Mouse (Mus musculus) gastrocnemius, postnatal 14 days (tissue): ENCODE measurements at regions not wholly inside any gene's neighbourhood (a gene's known extent, or its start where the extent isn't known, plus 50 kb on each side); places are given as distances from the start of the nearest gene placed in this dataset.

Experiments
- DNase-seq: peaks from one replicate; pipeline ENCODE4 v3.0.0; 2021; ENCODE audit warnings: mixed read lengths
- intact Hi-C: fragments of 180-260 bp; cut with DNase I; formaldehyde crosslinking; loops from one replicate; pipeline ENCODE4 v1.15.1; 2025; ENCODE audit warnings: low total_unique reads

GRCm38 (mm10) chr4:125356441-125356840 is 134.1 kb upstream of the Grik3 start:
- intact Hi-C loops, result no loop called here
- no peak for DNase-seq

DNA sequence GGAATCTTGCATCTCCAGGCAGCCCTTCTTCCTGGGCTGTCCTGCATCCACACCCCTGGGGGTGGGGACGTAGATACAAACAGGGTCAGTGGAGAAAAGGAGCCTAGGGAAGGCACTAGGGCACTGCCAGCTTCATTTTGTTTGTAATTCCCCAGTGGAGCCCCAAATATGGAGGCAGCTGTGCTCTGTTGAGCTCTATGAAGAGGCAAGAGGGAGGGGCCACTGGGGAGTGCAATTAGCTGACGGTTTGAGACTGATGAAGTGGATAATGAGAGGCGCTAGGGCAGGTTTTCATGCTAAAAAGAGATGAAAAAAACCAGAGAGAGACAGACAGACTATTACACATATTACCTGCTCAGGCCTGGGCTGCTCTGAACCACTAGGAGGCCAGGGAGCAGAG is 135.8 kb upstream of the Grik3 start:
- DNase-seq, result no peak
- intact Hi-C loops, result no loop called here

DNA sequence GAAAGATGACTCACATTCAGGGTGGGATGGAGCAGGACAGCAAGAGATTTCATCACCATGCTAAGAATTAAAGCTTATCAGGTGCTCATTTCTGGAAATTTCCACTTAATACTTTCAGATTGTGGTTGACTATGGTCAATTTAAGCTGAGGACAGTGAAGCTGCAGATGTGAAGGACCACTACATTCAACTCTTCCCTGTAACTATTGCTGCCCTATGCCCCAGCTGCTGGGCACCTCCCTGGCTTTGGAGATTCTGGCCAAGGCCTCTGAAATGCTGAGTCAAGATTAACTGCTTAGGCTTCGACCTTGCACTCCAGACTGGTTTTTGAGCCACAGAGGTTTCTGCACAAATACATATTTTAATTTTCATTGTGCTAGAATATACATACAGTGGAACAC is 140.4 kb upstream of the Grik3 start:
- no peak for DNase-seq
- intact Hi-C loops, result no loop called here

- intact Hi-C loops, result no loop called here
- DNase-seq, result no peak
These were observed 151.4 kb upstream of the Grik3 start for GRCm38 (mm10) chr4:125339056-125339455.

DNA sequence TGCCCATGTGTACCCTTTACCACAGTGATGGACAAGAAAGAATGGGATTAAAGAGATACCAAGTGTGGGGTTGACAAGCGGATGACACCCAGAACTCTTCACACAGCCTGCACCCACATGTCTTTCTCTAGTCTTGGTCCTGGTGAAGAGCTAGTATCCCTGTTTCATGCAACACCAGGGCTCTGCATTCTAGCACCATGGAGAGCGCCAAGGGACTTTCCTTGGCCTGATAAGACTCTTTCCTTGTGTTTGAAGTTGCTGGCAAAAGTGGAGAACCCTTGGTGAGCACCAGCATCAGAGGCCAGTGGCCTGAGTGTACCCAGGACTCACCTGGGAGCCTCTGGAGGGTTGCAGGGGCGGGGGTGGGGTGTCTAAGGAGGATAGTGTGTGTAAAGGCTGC is 161.7 kb upstream of the Grik3 start:
- no peak for DNase-seq
- intact Hi-C loops, result no loop called here

- DNase-seq, result no peak
- intact Hi-C loops, result no loop called here
These were observed 166.0 kb upstream of the Grik3 start for GRCm38 (mm10) chr4:125324495-125324894.

- intact Hi-C loops, result no loop called here
- DNase-seq, result no peak
These were observed 171.2 kb upstream of the Grik3 start for GRCm38 (mm10) chr4:125319343-125319742.

- intact Hi-C loops, result no loop called here
- DNase-seq, result no peak
These were observed 172.2 kb upstream of the Grik3 start for GRCm38 (mm10) chr4:125318293-125318692.

DNA sequence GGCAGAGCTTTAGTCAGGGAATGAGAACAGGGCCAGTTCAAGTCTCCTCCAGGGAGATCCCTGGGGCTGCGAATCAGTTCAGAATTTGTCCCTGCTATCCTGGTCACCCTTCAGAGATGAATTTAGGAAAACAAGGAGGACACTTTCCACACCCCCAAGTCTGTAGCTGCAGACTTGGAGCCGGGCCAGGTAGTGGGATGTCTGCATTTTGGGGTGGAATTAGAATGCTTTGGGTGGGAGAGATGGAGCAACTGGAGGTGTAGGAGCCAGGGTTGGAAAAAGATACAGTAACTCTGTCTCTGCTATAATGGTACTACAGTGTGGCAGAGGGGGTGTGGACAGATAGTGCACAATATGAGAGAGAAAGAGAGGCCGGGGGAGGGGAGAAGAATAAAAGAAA is 173.6 kb upstream of the Grik3 start:
- intact Hi-C loops, result no loop called here
- no peak for DNase-seq

GRCm38 (mm10) chr4:125315818-125316217 is 174.7 kb upstream of the Grik3 start:
- intact Hi-C loops, result no loop called here

GRCm38 (mm10) chr4:125313892-125314291 is 176.6 kb upstream of the Grik3 start:
- intact Hi-C loops, result no loop called here
- no peak for DNase-seq

More at GRCm38 (mm10) chr4:125315818-125316217, 174.7 kb upstream of the Grik3 start:
- DNase-seq, result no peak

GRCm38 (mm10) chr4:125313252-125313651 is 177.2 kb upstream of the Grik3 start:
- DNase-seq, result no peak
- intact Hi-C loops, result no loop called here

- intact Hi-C loops, result no loop called here
- no peak for DNase-seq
These were observed 180.5 kb upstream of the Zc3h12a start for GRCm38 (mm10) chr4:125308171-125308570.

- DNase-seq, result no peak
- intact Hi-C loops, result no loop called here
These were observed 178.1 kb upstream of the Zc3h12a start for GRCm38 (mm10) chr4:125305766-125306165.

DNA sequence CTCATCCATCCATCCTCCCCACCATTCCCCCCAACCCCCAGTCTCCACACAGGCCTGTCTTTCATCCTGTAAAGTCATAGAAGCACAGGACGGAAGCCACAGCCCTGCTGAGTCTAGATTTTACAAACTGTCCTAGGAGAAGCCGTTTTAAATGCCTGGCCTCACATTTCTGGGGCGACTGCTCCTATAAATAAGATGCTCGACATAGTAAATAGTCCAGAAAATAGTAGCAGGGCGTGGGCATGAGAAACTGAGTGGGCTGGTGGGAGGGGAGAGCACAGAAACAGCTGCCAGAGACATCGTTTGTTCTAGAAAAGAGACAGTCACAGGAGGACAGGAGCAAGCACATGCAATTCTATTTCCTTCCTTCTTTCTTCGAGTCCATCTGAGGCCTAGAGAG is 175.0 kb upstream of the Zc3h12a start:
- intact Hi-C loops, result no loop called here
- no peak for DNase-seq

GRCm38 (mm10) chr4:125300503-125301457 is 173.1 kb upstream of the Zc3h12a start:
- intact Hi-C loops, result no loop called here
- DNase-seq, result peak; percentile 78

GRCm38 (mm10) chr4:125290761-125291160 is 163.1 kb upstream of the Zc3h12a start:
- intact Hi-C loops, result no loop called here

GRCm38 (mm10) chr4:125289709-125290108 is 162.1 kb upstream of the Zc3h12a start:
- intact Hi-C loops, result no loop called here
- no peak for DNase-seq

More at GRCm38 (mm10) chr4:125290761-125291160, 163.1 kb upstream of the Zc3h12a start:
- no peak for DNase-seq

DNA sequence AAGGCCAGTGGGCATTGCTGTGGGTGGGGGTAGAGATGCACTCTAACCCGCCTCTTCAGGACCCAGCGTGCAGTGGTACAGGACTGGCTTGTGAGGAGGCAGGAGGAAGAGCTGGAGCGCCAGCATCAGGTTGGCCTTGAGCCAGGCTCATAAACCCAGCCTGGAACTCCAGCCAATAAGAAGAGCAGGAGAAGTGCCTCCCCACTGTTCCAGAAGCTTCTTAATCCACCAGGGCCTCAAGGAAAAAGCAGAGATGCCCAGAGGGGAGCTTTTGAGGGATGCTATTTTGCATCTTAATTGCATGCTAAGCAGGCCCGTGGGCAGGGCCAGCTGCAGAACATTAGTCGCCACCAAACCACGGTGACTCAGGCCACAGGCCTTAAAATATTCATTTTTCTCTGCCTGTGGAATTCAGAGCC is 161.4 kb upstream of the Zc3h12a start:
- no peak for DNase-seq
- intact Hi-C loops, result no loop called here

DNA sequence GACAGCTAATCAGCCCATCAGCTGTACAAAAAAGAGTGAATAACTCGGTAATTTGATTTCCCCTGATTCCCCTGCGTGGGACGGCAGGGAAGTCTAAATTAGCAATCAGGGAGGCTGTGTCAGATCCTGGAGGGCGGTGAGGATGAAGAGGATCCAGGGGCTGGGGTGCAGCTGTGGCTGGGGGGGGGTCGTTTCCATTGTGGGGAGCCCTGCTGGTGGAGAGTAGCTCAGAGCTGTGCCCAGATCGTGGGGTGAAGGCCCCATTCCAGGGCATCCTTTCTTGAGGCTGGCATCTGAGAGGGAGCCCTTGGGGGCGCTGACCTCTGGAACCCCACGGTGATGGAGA is 155.3 kb upstream of the Zc3h12a start:
- intact Hi-C loops, result no loop called here
- no peak for DNase-seq

GRCm38 (mm10) chr4:125282154-125282973 is 154.7 kb upstream of the Zc3h12a start:
- intact Hi-C loops, result no loop called here
- DNase-seq, result peak; percentile 75
